ENCODE assay signal across 9 mouse cellular contexts in genomic region chr16:12146666-12147065, GRCm38 (mm10).
A peak's percentile ranks its signal among the peaks of the same experiment; 100 is the strongest.
DNase-seq lines count a peak whose midpoint lies in the region; TF ChIP-seq lines count a peak whose summit lies in the region.
"Had no signal": no experiment of that assay in that cellular context is flagged by ENCODE, and none has a peak within 500 bp of the region (broad histone marks: within the 10 kb centered on the region; RNA-seq: fewer than 3 reads in every experiment).

No protein-coding gene starts in this region.

- TF ChIP-seq CTCF in kidney, adult 2 months (conservative IDR thresholded peaks at IDR 0.05; ENCODE audit: insufficient read depth, insufficient read length, low read depth, low read length) = no peak

- no peaks in the 10 kb centered on the region for H3K4me1 ChIP-seq in kidney, adult 2 months (ENCODE audit: control insufficient read depth, insufficient read depth, low read length)
- H3K4me1 ChIP-seq: lung, embryonic 15.5 days had no signal

- intact Hi-C loops in left cerebral cortex, postnatal 4 days (cut with DNase I) = no loop called here

- H3K27ac ChIP-seq in kidney, adult 2 months (ENCODE audit: insufficient read depth, low read depth, low read length) = no peak overlapping the region
- H3K27ac ChIP-seq: lung, embryonic 15.5 days had no signal

- TF ChIP-seq POLR2A in kidney, adult 2 months (IDR thresholded peaks at IDR 0.05; ENCODE audit: low read depth, low read length) = no peak

- H3K4me3 ChIP-seq in kidney, adult 2 months (ENCODE audit: insufficient read depth, low read depth, low read length) = no peak overlapping the region
- H3K4me3 ChIP-seq: lung, embryonic 15.5 days had no signal

- H3K27me3 ChIP-seq in kidney, adult 2 months (replicated peaks; ENCODE audit: control insufficient read depth, insufficient read depth, low read length) = no peaks in the 10 kb centered on the region
- H3K27me3 ChIP-seq: lung, embryonic 15.5 days had no signal

- DNase-seq in adrenal gland, adult 2 months = peak; percentile 9
- DNase-seq in adrenal gland, adult 8-10 months = no peak
- peak; percentile 43 for DNase-seq in kidney, postnatal 10 days
- no peak for DNase-seq in kidney, adult 2 months
- DNase-seq in frontal cortex, postnatal 10 days (ENCODE audit: low spot score in 2 of 2) = peak; percentile 12 to 32
- DNase-seq in left cerebral cortex, postnatal 4 days = peak; percentile 72
- no peak for DNase-seq in spleen, adult 18-20 months
- no peak for DNase-seq in spleen, adult 12 weeks (ENCODE audit: low spot score)

- no peaks in the 10 kb centered on the region for H3K36me3 ChIP-seq in kidney, adult 2 months (ENCODE audit: control insufficient read depth, insufficient read depth, low read length)
- H3K36me3 ChIP-seq: lung, embryonic 15.5 days had no signal

Comparison
In these comparisons a context has a peak if more than half of its experiments do, and no peak if none do; other contexts are left out.
1. DNase-seq: peak in adrenal gland, adult 2 months (single experiment), kidney, postnatal 10 days (single experiment), frontal cortex, postnatal 10 days (2 of 2) and left cerebral cortex, postnatal 4 days (single experiment); none in adrenal gland, adult 8-10 months (single experiment), kidney, adult 2 months (single experiment), spleen, adult 18-20 months (0 of 2) and spleen, adult 12 weeks (single experiment).